Mouse (Mus musculus): ENCODE measurements around the gene Rtkn2.

The Rtkn2 gene

DNA sequence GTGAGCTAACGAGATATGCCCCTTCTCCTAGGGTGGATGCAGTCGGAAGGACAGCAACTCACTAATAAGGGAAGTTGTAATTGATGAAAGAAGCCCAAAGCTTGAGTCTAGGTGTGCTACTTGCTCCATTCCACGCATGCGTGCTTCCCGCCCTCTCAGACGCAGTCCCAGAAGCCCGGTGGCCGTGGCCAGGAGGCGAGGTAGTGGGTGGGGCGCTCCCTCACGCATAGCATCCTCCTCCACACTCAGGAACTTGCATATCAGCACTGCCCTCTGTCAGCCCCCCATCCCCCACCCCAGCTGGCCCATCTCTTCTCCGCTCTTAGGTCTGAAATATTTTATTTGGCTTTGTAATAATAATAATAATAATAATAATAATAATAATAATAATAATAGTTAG, 16.0 kb downstream of the Rtkn2 start:
- DNase-seq (ENCODE audit: low spot score in 2 of 2) = no peak

DNA sequence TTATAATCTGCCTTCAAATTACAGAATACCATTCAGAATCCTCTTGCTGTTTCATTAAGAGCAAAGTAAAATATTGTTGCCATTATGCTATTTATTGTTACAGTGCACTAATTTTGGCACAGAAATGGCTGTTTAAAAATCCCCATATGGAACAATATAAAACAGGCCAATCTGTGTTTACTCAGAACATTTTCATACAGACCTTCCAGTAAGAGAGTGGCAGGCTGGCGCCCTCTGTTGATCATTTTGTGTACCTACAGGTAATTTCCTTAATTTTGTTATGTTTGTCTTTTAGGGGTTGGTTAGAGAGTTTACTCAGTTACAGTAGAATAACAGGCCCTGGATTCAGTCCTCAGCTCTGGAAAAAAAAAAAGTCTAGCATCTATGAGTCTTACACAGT, 16.8 kb downstream of the Rtkn2 start:
- no peak for DNase-seq (ENCODE audit: low spot score in 2 of 2)

DNA sequence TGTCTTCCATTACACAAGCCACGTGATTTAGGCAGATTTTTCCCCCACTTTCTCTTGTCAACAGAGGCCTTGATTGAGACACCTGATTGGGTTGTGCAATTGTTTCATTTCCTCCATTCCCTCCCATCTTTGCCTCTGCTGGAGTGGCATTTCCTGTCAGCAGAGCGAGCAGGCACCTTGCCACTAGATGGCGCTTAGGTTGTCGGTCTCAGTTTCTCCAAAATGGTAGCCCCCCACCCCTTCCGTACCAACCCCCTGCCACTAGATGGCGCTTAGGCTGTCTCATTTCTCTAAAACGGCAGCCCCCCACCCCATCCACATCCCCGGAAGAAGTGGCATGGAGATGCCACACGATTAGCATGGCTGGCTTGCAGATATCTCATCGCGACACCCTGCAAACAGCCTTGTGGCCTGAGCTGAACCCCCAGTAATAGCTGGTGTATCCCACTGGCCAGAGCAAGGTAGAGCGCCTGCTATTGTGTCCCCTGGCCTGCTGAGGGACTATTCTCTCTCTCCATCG, 18.8 kb downstream of the Rtkn2 start:
- DNase-seq (ENCODE audit: low spot score in 2 of 2) = peak; percentile 50 to 68

DNA sequence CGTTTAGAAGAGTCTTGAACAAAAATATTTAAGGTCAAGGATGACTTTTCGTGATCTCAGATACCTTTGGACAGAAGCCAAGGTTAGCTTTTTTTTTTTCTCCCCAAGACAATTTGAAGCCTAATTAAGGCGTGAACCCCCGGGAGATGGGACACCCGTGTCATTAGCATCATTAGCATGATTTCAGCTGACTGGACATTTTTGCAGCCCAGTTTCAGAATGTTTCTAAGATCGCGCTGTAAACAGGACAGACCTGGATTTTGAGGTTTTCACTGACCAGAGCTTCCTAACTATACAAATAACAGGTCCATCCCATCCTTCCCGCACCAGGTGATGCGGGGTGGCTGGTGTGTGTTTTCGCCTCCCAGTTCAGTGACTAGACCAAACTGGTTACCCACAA, 19.8 kb downstream of the Rtkn2 start:
- DNase-seq (ENCODE audit: low spot score in 2 of 2) = no peak

DNA sequence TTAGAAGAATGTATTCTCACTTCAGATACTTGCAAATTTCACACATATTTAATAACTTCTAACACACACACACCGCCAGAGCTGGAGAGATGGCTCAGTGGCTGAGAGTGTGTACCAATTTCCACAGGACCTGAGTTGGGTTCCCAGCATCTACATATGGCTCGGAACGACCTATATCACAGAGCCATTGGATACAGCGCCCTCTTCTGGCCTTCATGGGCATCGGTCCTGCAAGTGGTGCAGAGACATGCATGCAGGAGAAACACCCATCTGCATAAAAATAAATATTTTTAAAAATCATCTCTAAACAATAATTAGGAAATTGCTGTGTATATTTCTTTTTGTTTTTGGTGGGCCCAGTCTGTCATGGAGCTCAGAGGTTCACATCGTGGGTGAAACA, 22.1 kb downstream of the Rtkn2 start:
- DNase-seq (ENCODE audit: low spot score in 2 of 2) = no peak

DNA sequence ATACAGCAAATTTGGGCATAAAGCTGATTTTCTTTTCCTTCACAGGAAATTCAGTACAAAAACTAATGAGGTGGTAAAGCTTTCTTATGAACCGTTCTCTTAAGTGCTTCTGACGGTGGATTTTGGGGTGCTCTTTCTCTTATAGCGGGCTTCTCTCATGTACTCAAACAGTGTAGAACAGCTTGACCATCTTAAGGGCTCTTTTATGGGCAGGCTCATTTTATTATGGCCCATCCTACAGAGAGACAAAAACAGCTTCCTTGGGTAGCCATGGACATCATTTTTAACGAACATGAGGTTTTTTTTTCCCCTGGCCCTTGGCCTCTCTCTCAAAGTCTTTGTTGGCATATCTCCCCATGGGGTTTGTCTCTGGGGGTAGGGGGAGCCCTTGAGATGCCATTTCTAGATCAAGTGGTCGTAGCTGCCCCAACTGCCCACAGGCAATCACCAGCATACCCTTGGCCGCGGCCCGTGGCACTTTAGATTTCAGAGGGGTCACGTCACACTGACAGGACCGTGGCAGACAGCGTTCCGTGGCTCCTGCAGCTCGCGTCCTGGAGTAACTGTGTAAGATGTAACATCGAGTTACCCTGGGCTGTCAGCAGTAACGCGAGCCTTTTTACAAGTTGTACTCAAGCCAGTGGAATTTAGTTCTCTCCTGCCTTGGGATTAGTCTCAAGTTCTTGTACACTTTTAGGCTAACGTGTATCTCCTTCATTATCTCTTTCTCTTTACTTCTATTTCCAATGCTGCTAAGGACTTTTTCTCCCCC, 24.5 kb downstream of the Rtkn2 start:
- DNase-seq (ENCODE audit: low spot score in 2 of 2) = no peak

DNA sequence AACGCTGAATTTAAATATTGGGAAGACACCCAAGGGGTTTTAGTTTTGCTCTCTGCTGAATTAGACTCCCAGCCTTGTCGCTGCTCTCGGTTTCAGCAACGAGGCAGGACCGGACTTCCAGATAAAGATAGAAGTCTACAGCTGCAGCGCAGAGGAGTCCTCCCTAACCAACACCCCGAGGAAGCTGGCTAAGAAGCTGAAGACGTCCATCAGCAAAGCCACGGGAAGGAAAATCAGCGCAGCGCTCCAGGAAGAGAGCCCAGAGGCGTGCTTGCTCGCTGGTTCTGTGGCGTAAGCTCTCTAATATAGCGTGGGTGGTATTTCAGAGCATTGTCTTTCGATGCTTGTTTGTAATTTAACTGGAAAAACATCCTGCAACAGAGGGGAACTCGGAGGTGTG, 26.0 kb downstream of the Rtkn2 start:
- DNase-seq (ENCODE audit: low spot score in 2 of 2) = no peak

DNA sequence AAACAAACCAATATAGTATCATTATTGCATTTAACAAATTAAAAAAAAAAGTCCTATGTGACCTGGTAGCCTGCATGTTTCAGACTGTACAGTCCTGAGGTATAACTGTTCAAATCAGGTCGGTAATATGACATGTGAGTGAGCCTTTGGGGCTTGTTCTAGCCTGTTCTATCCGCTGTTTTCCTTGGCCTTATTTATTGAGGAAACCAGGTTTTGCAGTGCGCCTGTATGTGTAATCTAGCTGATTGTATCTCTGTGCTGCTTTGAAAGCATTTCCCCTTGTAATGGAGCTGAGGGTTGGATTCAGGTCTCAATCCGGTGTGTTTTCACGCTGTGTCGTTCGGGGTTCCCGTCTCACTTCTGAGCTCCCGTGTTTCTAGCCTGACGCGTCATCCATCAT, 27.1 kb downstream of the Rtkn2 start:
- DNase-seq (ENCODE audit: low spot score in 2 of 2) = no peak

DNA sequence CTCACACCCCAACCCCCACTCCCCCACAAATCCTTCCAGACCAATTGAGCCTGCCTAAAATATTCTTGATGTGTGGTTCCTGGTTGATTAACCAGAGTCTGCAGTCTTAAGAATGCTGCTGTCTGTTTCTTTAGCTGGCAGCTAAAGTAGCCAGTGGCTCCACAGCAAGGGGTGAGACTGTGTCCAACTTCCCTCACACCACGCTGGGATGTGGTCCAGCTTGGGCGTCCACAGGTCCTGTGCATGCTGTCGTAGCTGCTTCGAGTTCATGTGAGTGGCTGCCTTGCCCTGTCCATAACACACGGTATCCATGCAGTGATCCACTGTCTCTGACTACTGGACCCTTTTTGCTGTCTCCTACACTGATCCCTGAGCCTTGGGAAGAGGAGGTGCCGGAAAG, 27.7 kb downstream of the Rtkn2 start:
- no peak for DNase-seq (ENCODE audit: low spot score in 2 of 2)

DNA sequence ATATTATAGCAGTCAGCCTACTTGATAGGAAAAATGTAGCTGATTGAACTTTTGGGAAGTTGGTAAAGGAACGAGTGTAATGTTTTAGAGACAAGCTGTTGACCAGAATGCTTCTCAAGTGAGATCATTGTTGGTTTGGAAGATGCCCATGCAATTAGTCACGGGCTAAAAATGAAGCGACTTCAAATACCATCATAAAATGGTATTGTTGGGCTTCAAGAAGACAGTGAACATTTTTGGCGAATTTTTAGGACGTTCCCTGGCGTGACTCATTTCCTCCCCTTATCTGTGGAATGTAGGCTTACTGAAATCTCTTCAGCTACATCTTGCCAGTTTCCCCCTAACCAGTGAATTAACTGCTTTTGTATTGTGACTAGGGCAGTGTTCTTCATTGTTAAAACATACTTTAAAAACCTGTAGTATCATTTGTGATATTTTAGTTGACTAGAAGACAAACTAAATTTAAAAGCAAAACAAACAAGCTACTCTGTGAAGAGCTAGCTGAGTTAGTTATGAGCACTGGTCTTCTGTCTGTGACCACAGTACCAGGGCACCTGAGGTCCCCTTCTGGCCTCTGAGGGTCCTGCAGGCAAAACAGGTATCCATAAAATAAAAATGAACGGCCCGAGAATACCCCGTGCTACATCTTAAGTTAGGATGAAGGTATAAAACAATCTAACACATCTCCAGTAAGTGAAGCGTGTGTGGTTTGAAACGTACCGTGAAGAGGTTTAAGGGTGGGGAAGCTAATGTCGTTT, 29.0 kb downstream of the Rtkn2 start:
- DNase-seq (ENCODE audit: low spot score in 2 of 2) = no peak

DNA sequence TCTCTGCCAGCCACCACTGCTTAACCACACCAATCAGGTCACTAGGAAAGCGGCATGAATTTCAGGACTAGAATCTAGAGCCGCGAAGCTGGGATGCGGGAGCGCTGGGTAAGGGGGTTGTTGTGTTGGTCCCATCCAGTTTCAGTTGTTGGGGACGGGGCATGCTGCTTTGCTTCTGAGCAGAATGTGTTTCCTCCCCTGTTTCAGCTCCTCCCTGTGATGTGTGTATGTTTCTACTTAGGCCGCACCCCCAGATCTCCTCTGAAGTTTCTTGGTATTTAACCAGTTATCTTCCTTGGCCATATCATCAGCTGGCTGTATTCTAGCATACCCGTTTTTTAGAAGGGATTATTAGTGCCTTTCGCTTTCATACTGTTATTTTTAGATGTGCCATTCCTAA, 29.9 kb downstream of the Rtkn2 start:
- no peak for DNase-seq (ENCODE audit: low spot score in 2 of 2)

DNA sequence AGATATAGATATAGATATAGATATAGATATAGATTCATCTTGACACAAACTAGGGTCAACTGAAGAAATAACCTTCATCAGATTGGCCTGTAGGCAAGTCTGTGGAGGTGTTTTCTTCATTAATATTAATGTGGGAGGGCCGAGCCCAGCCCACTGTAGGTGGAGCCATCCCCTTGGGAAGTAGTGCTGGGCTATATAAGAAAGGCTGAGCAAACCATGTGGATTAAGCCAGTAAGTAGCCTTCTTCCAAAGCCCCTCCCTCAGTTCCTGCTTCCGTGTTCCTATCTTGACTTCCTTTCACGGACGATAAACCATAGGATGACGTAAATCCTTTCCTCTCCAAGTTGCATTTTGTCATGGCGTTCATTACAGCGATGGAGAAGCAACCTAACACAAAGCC, 30.5 kb downstream of the Rtkn2 start:
- DNase-seq (ENCODE audit: low spot score in 2 of 2) = no peak

DNA sequence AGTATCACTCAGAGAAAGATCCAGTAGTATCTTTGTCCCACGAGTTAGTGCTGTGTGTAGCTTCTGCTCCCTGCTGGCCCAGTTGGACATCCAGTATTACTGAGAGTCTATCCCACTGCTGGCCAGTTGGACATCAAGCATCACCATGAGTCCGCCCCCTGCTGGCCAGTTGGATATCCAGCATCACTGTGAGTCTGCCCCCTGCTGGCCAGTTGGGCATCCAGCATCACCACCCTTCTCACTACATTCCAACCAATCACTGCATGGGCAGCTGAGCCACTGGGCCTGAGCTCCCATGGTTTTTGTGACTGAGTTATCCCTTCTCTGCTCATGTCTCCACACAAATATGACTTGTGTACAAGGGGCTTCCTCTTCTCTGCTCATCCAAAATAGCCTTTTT, 33.8 kb downstream of the Rtkn2 start:
- no peak for DNase-seq (ENCODE audit: low spot score in 2 of 2)

DNA sequence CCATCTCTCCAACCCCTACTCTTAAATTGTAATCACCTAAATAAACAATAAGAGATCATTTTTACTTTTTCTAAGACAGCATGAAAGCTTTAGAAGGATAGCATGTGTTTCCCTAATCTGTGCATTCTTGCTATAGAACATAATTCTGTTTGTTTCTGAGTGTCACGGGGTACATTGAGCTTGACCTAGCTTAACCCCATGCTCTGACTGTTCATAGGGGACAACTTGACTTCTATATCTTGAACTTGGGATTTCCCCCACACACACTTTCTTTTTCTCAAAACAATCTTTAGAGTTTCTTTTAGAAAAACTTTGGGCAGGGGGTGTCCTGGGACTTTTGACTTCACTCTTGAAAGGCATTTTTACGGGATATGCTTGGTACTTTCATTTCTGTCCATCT, 41.4 kb downstream of the Rtkn2 start:
- no peak for DNase-seq (ENCODE audit: low spot score in 2 of 2)

DNA sequence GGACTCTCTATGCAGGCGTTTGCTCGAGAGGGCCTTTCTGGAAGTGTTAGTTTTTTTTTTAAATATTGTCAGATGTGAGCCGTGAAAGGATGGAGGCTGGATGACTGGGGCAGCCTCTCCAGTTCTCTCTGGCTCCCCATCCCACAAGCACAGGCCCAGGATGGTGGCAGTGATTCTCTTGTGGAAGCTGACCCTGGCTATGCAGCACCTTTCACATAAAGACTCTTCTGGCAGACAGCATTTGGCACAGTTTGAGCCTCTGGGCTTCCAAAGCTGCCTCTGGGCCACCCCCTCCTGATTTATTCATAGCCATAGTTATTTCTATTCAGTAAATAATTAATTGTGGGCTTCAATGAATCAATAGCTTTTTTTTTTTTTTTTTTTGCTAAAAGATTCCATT, 46.3 kb downstream of the Rtkn2 start:
- DNase-seq (ENCODE audit: low spot score in 2 of 2) = no peak

DNA sequence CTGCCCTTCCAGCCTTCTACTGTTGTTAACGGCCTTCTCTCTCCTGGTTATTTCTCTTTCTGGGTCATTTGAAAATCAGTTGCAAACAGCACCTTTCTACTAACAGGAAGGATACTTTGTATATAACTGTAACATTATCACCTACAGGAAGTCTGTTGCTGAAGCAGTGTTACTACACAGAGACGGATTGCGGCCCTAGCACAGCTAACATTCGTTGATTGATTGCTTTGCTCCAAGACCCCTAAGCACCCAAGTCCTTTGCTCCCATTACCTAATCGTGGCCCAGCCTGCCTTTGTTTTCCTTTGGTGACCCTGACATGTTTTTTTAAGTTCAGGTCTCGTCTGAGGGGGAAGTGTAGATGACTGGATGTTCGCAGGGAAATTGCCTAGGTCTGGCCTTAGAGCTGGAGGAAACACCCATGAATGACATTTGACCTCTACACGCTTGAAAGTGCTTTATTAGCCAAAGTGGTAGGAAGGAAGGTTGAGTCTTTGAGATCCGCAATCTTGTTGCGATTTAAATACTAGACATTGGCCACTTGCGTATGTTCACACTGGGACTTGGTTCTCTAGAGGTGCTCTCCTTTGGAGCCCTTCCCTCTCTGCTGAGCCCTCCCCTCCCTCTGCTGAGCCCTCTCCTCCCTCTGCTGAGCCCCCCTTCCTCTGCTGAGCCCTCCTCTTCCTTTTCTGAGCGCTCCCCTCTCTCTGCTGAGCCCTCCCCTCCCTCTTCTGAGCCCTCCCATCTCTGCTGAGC, 49.1 kb downstream of the Rtkn2 start:
- no peak for DNase-seq (ENCODE audit: low spot score in 2 of 2)

DNA sequence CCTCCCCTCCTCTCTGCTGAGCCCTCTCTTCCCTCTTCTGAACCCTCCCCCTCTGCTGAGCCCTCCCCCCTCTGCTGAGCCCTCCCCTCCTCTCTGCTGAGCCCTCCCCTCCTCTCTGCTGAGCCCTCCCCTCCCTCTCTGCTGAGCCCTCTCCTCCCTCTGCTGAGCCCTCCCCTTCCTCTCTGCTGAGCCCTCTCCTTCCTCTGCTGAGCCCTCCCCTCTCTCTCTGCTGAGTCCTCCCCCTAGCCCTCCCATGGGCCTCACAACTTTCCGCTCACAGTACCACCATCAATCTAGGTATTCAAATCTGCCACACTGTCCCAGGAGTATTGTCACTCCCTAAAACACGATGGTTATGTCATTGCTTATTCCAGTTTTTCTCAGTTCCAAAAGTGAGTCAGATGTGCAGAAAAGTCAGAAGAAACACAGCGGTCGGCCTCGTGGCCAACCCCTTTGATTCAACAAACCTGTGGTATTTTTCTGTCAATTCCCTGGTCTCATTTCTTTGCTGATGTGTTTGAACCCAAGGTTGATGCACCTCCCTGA, 49.8 kb downstream of the Rtkn2 start:
- no peak for DNase-seq (ENCODE audit: low spot score in 2 of 2)

DNA sequence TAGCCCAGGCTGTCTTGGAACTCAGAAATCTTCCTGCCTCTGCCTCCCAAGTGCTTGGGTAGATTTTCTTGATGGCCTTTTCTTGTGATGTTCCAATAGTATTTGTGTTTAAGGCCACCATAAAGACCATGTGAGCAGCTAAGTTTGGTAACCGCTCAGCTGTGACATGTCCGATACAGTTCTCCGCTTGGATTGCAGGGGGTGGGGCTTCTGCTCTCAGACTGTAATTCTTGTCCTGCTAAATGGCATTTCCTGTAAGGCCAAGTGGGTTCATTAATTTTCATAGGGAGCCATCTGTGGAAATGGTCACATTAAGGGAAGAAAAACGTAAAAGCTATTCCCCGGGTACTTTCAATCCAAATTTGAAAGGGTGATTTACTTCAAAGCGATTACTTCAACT, 50.7 kb downstream of the Rtkn2 start:
- no peak for DNase-seq (ENCODE audit: low spot score in 2 of 2)

DNA sequence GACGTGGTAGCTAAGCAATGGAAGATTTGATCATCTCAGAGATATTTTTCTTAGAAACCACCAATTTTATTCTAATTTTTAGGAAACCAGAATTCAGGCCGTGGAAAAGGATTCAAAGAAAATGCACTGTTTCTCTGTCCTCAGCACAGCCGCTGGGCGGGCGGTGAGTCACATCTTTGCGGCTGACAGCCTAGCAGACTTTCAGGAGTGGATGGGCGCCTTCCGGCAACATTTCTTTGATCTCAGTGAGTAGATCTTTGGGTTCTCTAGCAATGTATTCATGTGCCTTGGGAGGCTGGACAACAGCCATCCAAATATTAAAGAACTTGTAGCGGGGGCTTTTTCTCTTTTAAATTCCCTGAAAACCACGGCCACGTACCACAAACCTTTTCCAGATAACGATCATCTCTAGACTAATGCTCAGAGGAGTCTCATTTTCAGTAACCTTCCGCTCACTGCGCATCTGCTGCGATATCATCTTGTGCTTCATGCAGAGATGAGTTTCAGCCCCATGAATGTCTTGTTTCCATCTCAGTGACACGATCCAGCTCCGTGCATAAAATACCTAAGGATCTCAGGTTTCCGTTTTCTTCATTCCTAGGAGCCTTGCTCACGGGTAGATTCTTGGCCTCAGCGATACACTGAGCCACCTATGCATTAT, 56.5 kb downstream of the Rtkn2 start:
- DNase-seq (ENCODE audit: low spot score in 2 of 2) = no peak

DNA sequence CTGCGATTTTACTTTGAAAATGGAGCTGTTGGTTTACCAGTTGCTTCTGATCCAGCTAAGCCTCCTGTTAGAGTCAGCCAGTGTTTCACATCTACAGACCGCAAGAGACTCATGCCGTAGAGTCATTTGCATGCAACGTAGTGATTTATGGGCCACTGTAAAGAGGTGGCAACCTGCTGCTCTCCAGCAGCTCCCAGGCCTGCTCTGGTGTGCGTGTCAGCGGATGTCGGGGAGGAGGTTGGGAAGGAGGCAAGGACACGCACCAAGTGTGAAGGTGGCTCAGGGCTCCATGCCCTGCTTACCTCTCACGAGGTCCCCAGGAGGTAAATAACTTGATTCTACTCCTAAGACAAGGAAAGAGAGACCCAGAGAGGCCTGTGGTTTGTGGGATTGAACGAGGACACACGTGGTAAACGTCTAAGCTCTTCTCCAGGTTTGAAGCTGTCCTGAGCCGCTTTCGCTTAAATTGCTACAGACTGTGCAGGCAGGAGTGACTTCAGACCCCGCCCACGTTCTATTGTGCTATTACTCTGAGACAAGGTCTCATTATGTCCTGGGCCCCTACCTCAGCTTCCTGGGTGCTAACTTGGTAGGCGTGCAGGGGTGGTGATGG, 57.1 kb downstream of the Rtkn2 start:
- DNase-seq (ENCODE audit: low spot score in 2 of 2) = no peak

DNA sequence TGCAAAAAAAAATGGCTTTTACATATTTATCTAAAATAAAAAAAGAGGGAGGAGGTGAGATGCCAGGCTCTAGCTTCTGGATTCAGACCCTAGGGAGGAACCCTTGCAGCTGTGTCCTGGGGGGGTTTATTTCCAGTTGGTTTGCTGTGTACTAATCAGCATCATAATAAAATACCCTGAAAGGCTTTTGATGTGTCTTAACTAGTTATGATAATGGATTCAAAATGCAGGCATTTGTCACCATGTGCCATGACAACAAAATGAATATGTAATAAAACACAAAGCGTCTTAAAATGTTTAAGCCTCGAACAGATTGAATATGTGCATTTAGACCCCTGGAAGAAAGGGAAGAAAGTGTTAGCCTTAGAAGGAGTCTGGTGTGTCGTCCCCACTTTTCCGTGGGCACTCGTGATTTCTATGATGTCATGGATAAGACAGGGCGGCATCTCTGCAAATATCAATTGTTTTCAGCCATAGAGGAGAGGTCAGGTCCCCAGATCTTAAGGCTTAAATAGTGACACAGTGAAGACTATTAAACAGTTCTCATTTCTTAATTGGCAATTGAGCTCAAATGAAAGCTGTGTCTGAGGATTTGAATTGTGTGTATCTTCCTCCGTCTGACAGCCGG, 59.7 kb downstream of the Rtkn2 start:
- DNase-seq (ENCODE audit: low spot score in 2 of 2) = no peak
